Mouse (Mus musculus) kidney, adult 2 months (tissue): Measurements from ENCODE around the gene Bmp2k. TPM values are rescaled to one million over a fixed set of nuclear protein-coding genes. Genes with fewer than 3 reads are reported as not detected.

Experiments
- DNase-seq: peaks from one replicate; pipeline ENCODE4 v3.0.0; 2021
- H3K27ac ChIP-seq: fragments of 200-500 bp; 2 replicates; pipeline ENCODE4 v1.5.1; 2012; ENCODE audit warnings: low read depth, low read length, control low read depth, inconsistent platforms; ENCODE audit not compliant: insufficient read depth
- H3K27me3 ChIP-seq: fragments of 200-500 bp; replicated peaks from 2 replicates; pipeline ENCODE4 v1.6.1; 2012; ENCODE audit warnings: mild to moderate bottlenecking, moderate library complexity, low read length, inconsistent platforms; ENCODE audit not compliant: control insufficient read depth, insufficient read depth
- H3K36me3 ChIP-seq: fragments of 200-500 bp; 2 replicates; pipeline ENCODE4 v1.6.1; 2012; ENCODE audit warnings: mild to moderate bottlenecking, moderate library complexity, low read length, inconsistent platforms; ENCODE audit not compliant: control insufficient read depth, insufficient read depth
- H3K4me1 ChIP-seq: fragments of 200-500 bp; 2 replicates; pipeline ENCODE4 v1.6.1; 2011; ENCODE audit warnings: low read length; ENCODE audit not compliant: control insufficient read depth, insufficient read depth
- H3K4me3 ChIP-seq: fragments of 200-500 bp; 2 replicates; pipeline ENCODE4 v1.5.1; 2011; ENCODE audit warnings: mild to moderate bottlenecking, low read depth, low read length, control low read depth; ENCODE audit not compliant: insufficient read depth
- CTCF ChIP-seq: fragments of 200-500 bp; conservative IDR thresholded peaks from 2 replicates; pipeline ENCODE4 v1.5.1; 2011; ENCODE audit warnings: low read depth, mild to moderate bottlenecking, control low read depth, low read length, moderate library complexity, mixed read lengths; ENCODE audit not compliant: insufficient read depth, insufficient read length
- POLR2A ChIP-seq: fragments of 200-500 bp; IDR thresholded peaks from one replicate; pipeline ENCODE4 v1.6.1; 2011; ENCODE audit warnings: low read depth, low read length, control low read depth
- WGBS: fragments of 180-500 bp; shearing (Covaris S2); methylation state at CpG from one replicate; pipeline ENCODE4 v1.1.7; 2018; 5-methylcytosine and 5-hydroxymethylcytosine counted together
- polyA plus RNA-seq: library from polyadenylated mRNA; depleted of rRNA; stranded (reverse); fragments of >200 nt; gene quantifications from 2 replicates; pipeline ENCODE4 v1.2.3, GENCODE M21; 2012; rRNA removed

The Bmp2k gene
- polyA plus RNA-seq, 1 experiment: 12.5 TPM

- peak; percentile 19 for DNase-seq
- H3K4me1 ChIP-seq: no peaks in the 10 kb centered on the region
- no peaks in the 10 kb centered on the region for H3K27me3 ChIP-seq
- no peak overlapping the region for H3K27ac ChIP-seq
- WGBS: 60% methylated on average over 10 of the region's 10 CpGs
- no peak overlapping the region for H3K4me3 ChIP-seq
- no peaks in the 10 kb centered on the region for H3K36me3 ChIP-seq
- TF ChIP-seq CTCF: no peak
- no peak for TF ChIP-seq POLR2A
Observed at GRCm38 (mm10) chr5:97125459-97125970, 128.0 kb downstream of the Bmp2k start.

GRCm38 (mm10) chr5:97126005-97126404, 128.5 kb downstream of the Bmp2k start:
- peak; percentile 18 for DNase-seq
- 25% methylated on average over 4 of the region's 4 CpGs for WGBS

GRCm38 (mm10) chr5:97127284-97127683, 129.8 kb downstream of the Bmp2k start:
- Histone ChIP-seq H3K27ac (no peak overlapping the region), H3K4me1 (no peaks in the 10 kb centered on the region), H3K4me3 (no peak overlapping the region), H3K36me3 (no peaks in the 10 kb centered on the region), H3K27me3 (no peaks in the 10 kb centered on the region)
- no peak for TF ChIP-seq POLR2A
- no peak for TF ChIP-seq CTCF
- WGBS: 64% methylated on average over 6 of the region's 6 CpGs
- DNase-seq: no peak

More at GRCm38 (mm10) chr5:97126005-97126404, 128.5 kb downstream of the Bmp2k start:
- no peak overlapping the region for H3K27ac ChIP-seq
- H3K27me3 ChIP-seq: no peaks in the 10 kb centered on the region
- no peak overlapping the region for H3K4me3 ChIP-seq
- no peaks in the 10 kb centered on the region for H3K36me3 ChIP-seq
- no peaks in the 10 kb centered on the region for H3K4me1 ChIP-seq
- TF ChIP-seq POLR2A (no peak), CTCF (peak; percentile 66)

GRCm38 (mm10) chr5:97128242-97129226, 131.0 kb downstream of the Bmp2k start:
- Histone ChIP-seq H3K27ac (no peak overlapping the region), H3K36me3 (no peaks in the 10 kb centered on the region), H3K27me3 (no peaks in the 10 kb centered on the region), H3K4me3 (no peak overlapping the region), H3K4me1 (no peaks in the 10 kb centered on the region)
- WGBS: 44% methylated on average over 21 of the region's 21 CpGs
- TF ChIP-seq CTCF: peak; percentile 67
- no peak for TF ChIP-seq POLR2A
- DNase-seq: peak; percentile 53

- no peaks in the 10 kb centered on the region for H3K4me1 ChIP-seq
- no peaks in the 10 kb centered on the region for H3K36me3 ChIP-seq
- no peaks in the 10 kb centered on the region for H3K27me3 ChIP-seq
- 96% methylated on average over 2 of the region's 2 CpGs for WGBS
- H3K27ac ChIP-seq: no peak overlapping the region
- TF ChIP-seq POLR2A (no peak), CTCF (no peak)
- no peak overlapping the region for H3K4me3 ChIP-seq
- DNase-seq: no peak
Observed at GRCm38 (mm10) chr5:97129589-97129988, 132.1 kb downstream of the Bmp2k start.

- Histone ChIP-seq H3K4me3 (no peak overlapping the region), H3K36me3 (no peaks in the 10 kb centered on the region), H3K27ac (no peak overlapping the region), H3K27me3 (no peaks in the 10 kb centered on the region), H3K4me1 (no peaks in the 10 kb centered on the region)
- TF ChIP-seq POLR2A (no peak), CTCF (no peak)
- WGBS: 81% methylated on average over 2 of the region's 2 CpGs
- no peak for DNase-seq
Observed at GRCm38 (mm10) chr5:97135331-97135730, 137.8 kb downstream of the Bmp2k start.

Other genes starting within 250 kb of the Bmp2k start
- 12.1 and 14.5 TPM in 2 replicates for gene Anxa3, start 204.3 kb upstream of the Bmp2k start, polyA plus RNA-seq
- 3.4 and 4.7 TPM in 2 replicates for gene Paqr3, start 113.9 kb downstream of the Bmp2k start, polyA plus RNA-seq